Mouse (Mus musculus) left cerebral cortex, adult 9 months (tissue): ENCODE data around the gene Thegl.
"Not testable (repeated sequence)": the region's sequence is repeated elsewhere in the genome, so short reads cannot be mapped to it uniquely, and the experiment has no call there.

Experiments
- DNase-seq, 2 experiments: peaks; one replicate each; pipeline ENCODE4 v3.0.0; 2022; ENCODE audit warnings: low spot score in 2 of 2

Gene Thegl

DNA sequence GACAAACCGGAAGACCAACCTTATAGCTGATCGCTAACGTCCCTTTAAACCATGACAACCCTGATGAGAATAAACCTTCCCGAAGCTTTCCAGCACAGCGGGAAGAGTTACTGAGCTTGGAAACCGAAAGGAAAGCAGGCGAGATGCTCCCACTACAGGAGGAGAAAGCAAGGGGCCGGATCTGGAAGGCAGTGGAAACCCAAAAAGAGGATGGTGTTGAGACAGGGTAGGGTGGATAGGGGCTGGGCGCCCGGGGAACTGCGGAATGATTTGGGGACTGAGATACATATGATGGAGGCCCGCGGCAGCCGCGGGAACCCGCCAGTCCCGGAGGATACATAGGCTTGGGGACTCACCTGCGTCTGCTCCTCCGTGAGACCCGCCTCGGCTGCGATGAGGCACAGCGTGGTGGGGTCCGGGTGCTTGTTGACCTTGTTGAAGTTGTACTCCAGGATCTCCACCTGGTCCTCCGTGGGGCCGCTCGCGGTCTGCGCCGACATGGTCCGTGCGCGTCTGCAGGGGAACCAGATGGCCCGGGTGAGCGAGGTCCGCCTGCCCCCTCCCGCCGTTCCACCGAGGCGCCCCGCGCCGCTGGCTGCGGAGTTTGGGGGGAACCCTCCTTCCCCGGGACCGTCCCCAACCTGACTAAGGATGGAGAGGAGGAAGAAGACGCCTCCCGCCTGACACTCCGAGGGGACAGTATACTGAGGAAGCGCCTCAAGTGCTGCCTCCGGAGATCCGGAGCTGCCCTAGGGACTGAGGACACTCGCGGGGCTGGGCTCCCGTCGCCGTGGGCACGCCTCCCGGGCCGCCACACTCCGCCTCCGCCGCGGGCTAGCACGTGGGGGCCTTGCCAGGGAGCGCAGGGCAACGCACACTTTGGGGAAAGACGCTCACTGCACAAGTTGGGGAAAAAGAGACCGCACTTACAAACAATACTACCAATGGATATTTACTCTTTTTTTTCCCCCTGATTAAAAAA lies 79.0 kb downstream of the Thegl start:
- peak in 1 of 2 experiments; percentile 36 for DNase-seq

- not testable (repeated sequence) for DNase-seq
Measured at GRCm38 (mm10) chr5:77096194-77096593, 80.4 kb downstream of the Thegl start.

- no peak for DNase-seq
Measured at GRCm38 (mm10) chr5:77097686-77098085, 81.9 kb downstream of the Thegl start.

- DNase-seq = no peak
Measured at GRCm38 (mm10) chr5:77098874-77099273, 83.1 kb downstream of the Thegl start.

GRCm38 (mm10) chr5:77099317-77099996 lies 83.6 kb downstream of the Thegl start:
- no peak for DNase-seq

DNA sequence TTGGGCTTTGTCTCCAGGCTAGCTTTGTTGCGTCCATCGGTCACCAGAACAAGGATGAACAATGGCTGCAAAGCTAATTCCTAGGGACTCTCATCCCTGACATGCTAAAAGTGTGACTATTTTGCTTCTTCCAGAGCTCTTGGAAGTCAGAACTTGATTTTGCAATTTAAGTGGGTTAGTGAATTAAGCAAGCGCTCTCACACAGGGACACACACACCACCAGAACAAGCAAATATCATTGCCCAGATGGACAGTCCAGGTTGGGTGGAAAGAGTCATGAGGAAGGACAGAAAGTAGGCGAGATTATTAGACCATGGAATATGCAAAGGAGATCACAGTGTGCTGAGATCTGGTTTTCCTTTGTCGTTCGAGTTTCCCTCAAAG lies 84.2 kb downstream of the Thegl start:
- DNase-seq = no peak

GRCm38 (mm10) chr5:77100691-77101090 lies 84.9 kb downstream of the Thegl start:
- no peak for DNase-seq

- no peak for DNase-seq
Measured at GRCm38 (mm10) chr5:77102522-77103365, 86.9 kb downstream of the Thegl start.

- DNase-seq = no peak
Measured at GRCm38 (mm10) chr5:77107146-77107822, 91.5 kb downstream of the Thegl start.

DNA sequence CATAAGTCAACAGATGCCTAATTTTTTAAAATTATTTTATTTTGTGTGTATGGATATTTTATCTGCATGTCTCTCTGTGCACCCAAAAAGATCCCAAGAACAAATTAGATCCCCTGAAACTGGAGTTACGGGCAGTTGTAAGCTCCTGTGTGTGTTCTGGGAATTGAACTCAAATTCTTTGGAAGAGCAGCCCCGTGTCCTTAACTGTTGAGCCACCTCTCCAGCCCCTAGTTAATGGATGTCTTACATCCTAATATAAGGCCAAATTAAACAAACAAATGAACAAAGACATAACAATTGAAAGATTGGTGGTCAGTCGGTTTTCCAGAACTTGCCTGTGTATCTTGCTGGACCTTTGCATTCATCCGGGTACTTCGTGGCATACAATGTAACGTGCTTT lies 93.0 kb downstream of the Thegl start:
- DNase-seq = no peak

GRCm38 (mm10) chr5:77109814-77110213 lies 94.0 kb downstream of the Thegl start:
- DNase-seq = no peak
